Mouse (Mus musculus) C2C12 (cell line): Measurements from ENCODE around the gene Fkbp2. TPM values are rescaled to one million over a fixed set of nuclear protein-coding genes. Genes with fewer than 3 reads are reported as not detected.

Experiments
- H3K27me3 ChIP-seq: one replicate; pipeline ENCODE4 v1.6.1; 2011; ENCODE audit not compliant: control insufficient read depth, insufficient read depth, insufficient read length
- H3K36me3 ChIP-seq: one replicate; pipeline ENCODE4 v1.6.1; 2011; ENCODE audit not compliant: control insufficient read depth, insufficient read depth
- H3K4me3 ChIP-seq: one replicate; pipeline ENCODE4 v1.5.1; 2011; ENCODE audit warnings: mild to moderate bottlenecking, control low read depth; ENCODE audit not compliant: poor library complexity, insufficient read depth, severe bottlenecking
- H3K79me2 ChIP-seq: one replicate; pipeline ENCODE4 v1.6.1; 2011; ENCODE audit not compliant: control insufficient read depth, insufficient read depth
- H3K79me3 ChIP-seq: one replicate; pipeline ENCODE4 v1.6.1; 2011; ENCODE audit warnings: low read depth, control low read depth
- H3ac ChIP-seq: one replicate; pipeline ENCODE3; 2011; ENCODE audit warnings: low read depth; ENCODE audit not compliant: control insufficient read depth, insufficient read length
- CEBPB ChIP-seq: IDR thresholded peaks from one replicate; pipeline ENCODE4 v1.6.1; 2011; ENCODE audit warnings: low read depth, mild to moderate bottlenecking, control low read depth, moderate library complexity
- CTCF ChIP-seq: IDR thresholded peaks from one replicate; pipeline ENCODE4 v1.5.1; 2011; ENCODE audit not compliant: control insufficient read depth, insufficient read depth, insufficient read length
- FOSL1 ChIP-seq: IDR thresholded peaks from one replicate; pipeline ENCODE4 v1.8.0; 2011; ENCODE audit warnings: mild to moderate bottlenecking, low read length; ENCODE audit not compliant: poor library complexity, insufficient read depth, severe bottlenecking
- MAX ChIP-seq: IDR thresholded peaks from one replicate; pipeline ENCODE4 v1.6.1; 2011; ENCODE audit warnings: mild to moderate bottlenecking, control low read depth
- MYOD1 ChIP-seq: IDR thresholded peaks from one replicate; pipeline ENCODE4 v1.6.1; 2011; ENCODE audit warnings: low read depth; ENCODE audit not compliant: control insufficient read depth, insufficient read length
- MYOG ChIP-seq: IDR thresholded peaks from one replicate; pipeline ENCODE4 v1.6.1; 2011; ENCODE audit not compliant: control insufficient read depth, insufficient read length; ENCODE audit errors: extremely low read depth
- USF1 ChIP-seq: IDR thresholded peaks from one replicate; pipeline ENCODE4 v1.6.1; 2011; ENCODE audit warnings: low read depth, mild to moderate bottlenecking, control low read depth, moderate library complexity
- polyA plus RNA-seq: library from polyadenylated mRNA; unstranded; fragments of >200 nt; fragmentation: generic; extraction: Trizol; gene quantifications from one replicate; pipeline ENCODE4 v1.2.1, GENCODE M21; 2012; ENCODE audit warnings: missing spikeins

Gene Fkbp2
- polyA plus RNA-seq, 1 experiment = 148 TPM

GRCm38 (mm10) chr19:6985951-6986708, 5.8 kb upstream of the Fkbp2 start:
- Histone ChIP-seq H3K79me3 (peaks cover 3% of the 10 kb centered on the region), H3K36me3 (peaks cover 23% of the 10 kb centered on the region), H3K27me3 (no peaks in the 10 kb centered on the region), H3K79me2 (peaks cover 12% of the 10 kb centered on the region), H3K4me3 (peak overlapping the region; percentile 50), H3ac (peak overlapping the region; percentile 28)
- TF ChIP-seq FOSL1 (no peak), CEBPB (no peak), USF1 (no peak), MYOG (no peak), MAX (no peak), CTCF (no peak), MYOD1 (no peak)

GRCm38 (mm10) chr19:6985300-6985699, 5.0 kb upstream of the Fkbp2 start:
- H3K4me3 ChIP-seq = no peak overlapping the region
- H3K79me2 ChIP-seq = peaks cover 18% of the 10 kb centered on the region

GRCm38 (mm10) chr19:6983621-6984020, 3.3 kb upstream of the Fkbp2 start:
- H3K4me3 ChIP-seq = no peak overlapping the region
- peaks cover 27% of the 10 kb centered on the region for H3K36me3 ChIP-seq
- no peaks in the 10 kb centered on the region for H3K27me3 ChIP-seq
- peaks cover 3% of the 10 kb centered on the region for H3K79me3 ChIP-seq
- TF ChIP-seq CEBPB (no peak), MYOG (no peak), FOSL1 (no peak), MAX (no peak), USF1 (no peak), MYOD1 (no peak), CTCF (no peak)
- H3K79me2 ChIP-seq = peaks cover 27% of the 10 kb centered on the region
- no peak overlapping the region for H3ac ChIP-seq

More at GRCm38 (mm10) chr19:6985300-6985699, 5.0 kb upstream of the Fkbp2 start:
- no peak overlapping the region for H3ac ChIP-seq
- H3K27me3 ChIP-seq = no peaks in the 10 kb centered on the region
- no peak for TF ChIP-seq FOSL1
- TF ChIP-seq MAX = no peak
- TF ChIP-seq MYOG = no peak
- no peak for TF ChIP-seq CEBPB
- TF ChIP-seq CTCF = no peak
- TF ChIP-seq MYOD1 = no peak
- no peak for TF ChIP-seq USF1
- peaks cover 3% of the 10 kb centered on the region for H3K79me3 ChIP-seq
- H3K36me3 ChIP-seq = peaks cover 23% of the 10 kb centered on the region

GRCm38 (mm10) chr19:6981465-6981864, 1.2 kb upstream of the Fkbp2 start:
- Histone ChIP-seq H3ac (no peak overlapping the region), H3K36me3 (peaks cover 49% of the 10 kb centered on the region), H3K4me3 (no peak overlapping the region), H3K79me2 (peaks cover 46% of the 10 kb centered on the region), H3K79me3 (peaks cover 22% of the 10 kb centered on the region), H3K27me3 (no peaks in the 10 kb centered on the region)
- TF ChIP-seq MYOG (no peak), CEBPB (no peak), MAX (no peak), FOSL1 (no peak), USF1 (no peak), MYOD1 (no peak), CTCF (no peak)

GRCm38 (mm10) chr19:6979486-6980380, 568 bp downstream of the Fkbp2 start:
- Histone ChIP-seq H3K79me3 (peaks cover 31% of the 10 kb centered on the region), H3K79me2 (peaks cover 52% of the 10 kb centered on the region), H3K27me3 (no peaks in the 10 kb centered on the region), H3K4me3 (peak overlapping the region; percentile 65), H3K36me3 (peaks cover 51% of the 10 kb centered on the region), H3ac (peak overlapping the region; percentile 81)
- TF ChIP-seq CTCF (peak; percentile 83), MYOG (no peak), USF1 (no peak), MYOD1 (no peak), CEBPB (no peak), FOSL1 (no peak), MAX (no peak)
